Mouse (Mus musculus): ENCODE measurements at regions not wholly inside any gene's neighbourhood (a gene's known extent, or its start where the extent isn't known, plus 50 kb on each side); places are given as distances from the start of the nearest gene placed in this dataset.

- Histone ChIP-seq H3K9me3 (replicated peaks) (no peaks in the 10 kb centered on the region), H3K4me1 (ENCODE audit: insufficient read depth, low read depth, low read length) (no peaks in the 10 kb centered on the region), H3K36me3 (replicated peaks) (no peaks in the 10 kb centered on the region), H3K4me3 (ENCODE audit: low read depth, low read length) (no peak overlapping the region), H3K27me3 (ENCODE audit: insufficient read depth, low read length) (no peaks in the 10 kb centered on the region)
- ATAC-seq (ENCODE audit: extremely low read depth, insufficient number of reproducible peaks, low FRiP score, poor library complexity, severe bottlenecking) (no peak), DNase-seq (ENCODE audit: low spot score) (no peak)
- TF ChIP-seq POLR2AphosphoS5 (IDR thresholded peaks at IDR 0.05; ENCODE audit: insufficient replicate concordance, low read depth, low read length), result no peak
- no peak for TF ChIP-seq GATA1 (IDR thresholded peaks at IDR 0.05; ENCODE audit: borderline replicate concordance, low read length)
- TF ChIP-seq TAL1 (conservative IDR thresholded peaks at IDR 0.05; ENCODE audit: low read depth, low read length), result no peak
- TF ChIP-seq CTCF (IDR thresholded peaks at IDR 0.05; ENCODE audit: low read depth, low read length), result no peak
- TF ChIP-seq GATA2 (IDR thresholded peaks at IDR 0.05; ENCODE audit: borderline replicate concordance, low read depth, low read length), result no peak
Measured at GRCm38 (mm10) chr12:43762151-43762550, 448.0 kb downstream of the Dnajb9 start.
